Mouse (Mus musculus): ENCODE results near the gene Frs3. TPM values are rescaled to one million over a fixed set of nuclear protein-coding genes. Genes with fewer than 3 reads are reported as not detected.
A peak's percentile ranks its signal among the peaks of the same experiment; 100 is the strongest.

Frs3 gene
- polyA plus RNA-seq, 1 experiment, result 31.4 TPM

DNA sequence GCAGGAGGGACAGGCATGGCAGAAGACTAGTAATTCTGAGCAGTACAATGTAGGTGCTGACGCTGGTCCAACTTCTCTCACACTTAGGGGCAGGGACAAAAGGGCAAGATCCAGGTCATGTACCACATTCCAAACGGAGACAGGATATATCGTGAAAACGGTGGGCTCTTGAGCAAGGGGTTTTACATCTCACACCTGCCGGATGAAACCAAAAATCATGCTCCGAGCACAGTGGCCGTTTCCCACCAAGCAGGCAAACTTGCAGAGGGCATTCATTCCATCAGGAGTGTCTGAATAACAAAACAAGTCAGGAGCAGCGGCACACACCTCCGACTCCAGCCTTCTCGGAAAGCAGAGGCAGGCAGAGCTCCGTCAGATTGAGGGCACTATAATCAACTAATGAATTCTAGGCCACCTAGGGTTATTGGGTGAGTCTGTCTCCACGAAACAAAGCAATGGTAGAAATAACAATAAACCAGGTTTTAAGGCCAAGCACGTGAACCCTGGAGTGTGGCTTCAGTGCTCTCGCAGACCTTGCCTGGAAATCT lies 46.8 kb downstream of the Frs3 start:
- Histone ChIP-seq H3K27ac (ENCODE audit: control insufficient read depth, insufficient read depth, low read depth, low read length) (no peak overlapping the region), H3K4me1 (ENCODE audit: control insufficient read depth, insufficient read depth, low read length) (peaks cover 13% of the 10 kb centered on the region), H3K27me3 (ENCODE audit: control insufficient read depth, insufficient read depth, low read length) (no peaks in the 10 kb centered on the region), H3K4me3 (ENCODE audit: control insufficient read depth, low read depth, low read length) (no peak overlapping the region), H3K36me3 (ENCODE audit: control insufficient read depth, insufficient read depth, low read length) (no peaks in the 10 kb centered on the region)
- TF ChIP-seq CTCF (IDR thresholded peaks at IDR 0.05; ENCODE audit: control insufficient read depth, insufficient read depth, insufficient replicate concordance, low read depth, low read length), result no peak
- TF ChIP-seq POLR2A (IDR thresholded peaks at IDR 0.05; ENCODE audit: control insufficient read depth, low read depth, low read length), result no peak

DNA sequence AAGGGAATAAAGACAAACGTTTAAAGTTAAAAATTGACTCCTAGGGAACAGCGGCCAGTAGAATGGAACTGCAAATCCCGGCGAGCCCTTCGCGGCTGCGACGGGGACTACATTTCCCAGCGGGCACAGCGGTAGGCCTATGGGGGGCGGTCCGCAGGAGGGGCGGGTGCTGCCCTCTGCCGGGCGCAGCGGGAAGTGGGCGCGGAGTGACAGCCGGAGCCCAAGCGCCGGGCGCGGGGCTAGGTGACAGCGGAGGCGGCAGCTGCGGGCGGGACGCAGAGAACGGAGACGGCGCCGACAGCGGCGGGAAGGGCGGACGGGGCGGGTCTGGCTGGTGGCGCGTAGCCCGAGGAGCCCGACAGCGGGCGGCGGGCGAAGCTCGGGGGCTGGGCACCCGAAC lies 48.0 kb downstream of the Frs3 start, which contains the start of gene Tfeb:
TSS of gene Tfeb (plus strand) at position 175 of the 400 bp plus-strand sequence.
- Histone ChIP-seq H3K4me3 (ENCODE audit: control insufficient read depth, low read depth, low read length) (peak within 1 kb of the TSS; percentile 90), H3K36me3 (ENCODE audit: control insufficient read depth, insufficient read depth, low read length) (no peaks in the 10 kb centered on the region), H3K27me3 (ENCODE audit: control insufficient read depth, insufficient read depth, low read length) (no peaks in the 10 kb centered on the region), H3K4me1 (ENCODE audit: control insufficient read depth, insufficient read depth, low read length) (peaks cover 13% of the 10 kb centered on the region), H3K27ac (ENCODE audit: control insufficient read depth, insufficient read depth, low read depth, low read length) (peak within 1 kb of the TSS; percentile 66)
- peak; percentile 65; the same call in 1 of the 2 replicates for TF ChIP-seq POLR2A (IDR thresholded peaks at IDR 0.05; ENCODE audit: control insufficient read depth, low read depth, low read length)
- TF ChIP-seq CTCF (IDR thresholded peaks at IDR 0.05; ENCODE audit: control insufficient read depth, insufficient read depth, insufficient replicate concordance, low read depth, low read length), result peak; percentile 89

GRCm38 (mm10) chr17:47737271-47738065 lies 48.6 kb downstream of the Frs3 start:
- Histone ChIP-seq H3K27ac (ENCODE audit: control insufficient read depth, insufficient read depth, low read depth, low read length) (peak overlapping the region; percentile 66), H3K27me3 (ENCODE audit: control insufficient read depth, insufficient read depth, low read length) (no peaks in the 10 kb centered on the region), H3K36me3 (ENCODE audit: control insufficient read depth, insufficient read depth, low read length) (no peaks in the 10 kb centered on the region), H3K4me3 (ENCODE audit: control insufficient read depth, low read depth, low read length) (peak overlapping the region; percentile 90), H3K4me1 (ENCODE audit: control insufficient read depth, insufficient read depth, low read length) (peaks cover 13% of the 10 kb centered on the region)
- TF ChIP-seq CTCF (IDR thresholded peaks at IDR 0.05; ENCODE audit: control insufficient read depth, insufficient read depth, insufficient replicate concordance, low read depth, low read length) (no peak), POLR2A (IDR thresholded peaks at IDR 0.05; ENCODE audit: control insufficient read depth, low read depth, low read length) (no peak; the same call in 1 of the 2 replicates)

DNA sequence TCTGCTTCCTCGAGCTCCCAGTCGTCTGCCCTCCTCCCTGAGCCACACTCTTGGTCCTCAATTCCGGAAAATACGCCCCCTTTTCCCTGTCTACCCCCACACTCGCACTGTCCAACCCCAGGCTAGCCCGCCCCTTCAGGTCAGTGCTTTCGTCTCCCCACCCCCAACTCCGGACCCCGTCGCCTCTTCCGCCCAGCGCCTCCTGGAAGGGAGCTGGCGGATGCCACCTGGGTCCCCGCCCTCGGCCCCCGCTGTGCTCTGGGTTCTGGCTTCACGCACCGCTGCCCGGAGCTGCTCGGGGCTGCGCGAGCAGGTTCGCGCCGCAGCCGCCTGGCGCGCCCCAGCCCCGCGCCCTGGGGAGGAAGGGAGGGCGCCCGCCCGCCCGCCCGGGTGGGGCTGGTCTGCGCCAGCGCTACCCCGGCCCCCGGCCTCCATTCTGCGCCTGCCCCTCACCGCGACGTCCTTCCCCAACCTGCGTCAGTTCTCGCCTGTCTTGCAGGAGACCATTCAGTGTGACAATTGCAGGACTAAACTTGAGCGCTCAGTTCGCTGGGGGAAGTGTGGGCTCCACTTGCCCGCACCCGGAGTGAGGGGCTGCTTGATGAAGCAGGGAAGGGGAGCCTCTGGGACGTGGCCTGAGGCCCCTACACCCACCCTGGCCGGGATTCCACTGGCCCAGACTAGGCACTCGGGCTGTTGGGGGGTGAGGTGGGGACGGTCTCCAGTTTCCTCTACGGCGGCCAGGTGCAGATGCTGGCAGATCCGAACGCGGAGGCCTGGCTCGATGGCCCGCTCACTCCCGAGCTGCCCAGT lies 49.4 kb downstream of the Frs3 start:
- TF ChIP-seq CTCF (IDR thresholded peaks at IDR 0.05; ENCODE audit: control insufficient read depth, insufficient read depth, insufficient replicate concordance, low read depth, low read length) (no peak), POLR2A (IDR thresholded peaks at IDR 0.05; ENCODE audit: control insufficient read depth, low read depth, low read length) (no peak)
- peak overlapping the region; percentile 57; the same call in 1 of the 2 replicates for H3K27ac ChIP-seq (ENCODE audit: control insufficient read depth, insufficient read depth, low read depth, low read length)
- H3K4me3 ChIP-seq (ENCODE audit: control insufficient read depth, low read depth, low read length), result peak overlapping the region; percentile 90
- H3K27me3 ChIP-seq (ENCODE audit: control insufficient read depth, insufficient read depth, low read length), result no peaks in the 10 kb centered on the region
- H3K4me1 ChIP-seq (ENCODE audit: control insufficient read depth, insufficient read depth, low read length), result peaks cover 14% of the 10 kb centered on the region
- no peaks in the 10 kb centered on the region for H3K36me3 ChIP-seq (ENCODE audit: control insufficient read depth, insufficient read depth, low read length)

GRCm38 (mm10) chr17:47738879-47739798 lies 50.3 kb downstream of the Frs3 start:
- Histone ChIP-seq H3K27ac (ENCODE audit: control insufficient read depth, insufficient read depth, low read depth, low read length) (no peak overlapping the region), H3K36me3 (ENCODE audit: control insufficient read depth, insufficient read depth, low read length) (no peaks in the 10 kb centered on the region), H3K4me3 (ENCODE audit: control insufficient read depth, low read depth, low read length) (peak overlapping the region; percentile 90), H3K4me1 (ENCODE audit: control insufficient read depth, insufficient read depth, low read length) (peaks cover 16% of the 10 kb centered on the region), H3K27me3 (ENCODE audit: control insufficient read depth, insufficient read depth, low read length) (no peaks in the 10 kb centered on the region)
- no peak for TF ChIP-seq CTCF (IDR thresholded peaks at IDR 0.05; ENCODE audit: control insufficient read depth, insufficient read depth, insufficient replicate concordance, low read depth, low read length)
- no peak for TF ChIP-seq POLR2A (IDR thresholded peaks at IDR 0.05; ENCODE audit: control insufficient read depth, low read depth, low read length)

- Histone ChIP-seq H3K27me3 (ENCODE audit: control insufficient read depth, insufficient read depth, low read length) (no peaks in the 10 kb centered on the region), H3K4me1 (ENCODE audit: control insufficient read depth, insufficient read depth, low read length) (peaks cover 16% of the 10 kb centered on the region), H3K4me3 (ENCODE audit: control insufficient read depth, low read depth, low read length) (no peak overlapping the region), H3K36me3 (ENCODE audit: control insufficient read depth, insufficient read depth, low read length) (no peaks in the 10 kb centered on the region), H3K27ac (ENCODE audit: control insufficient read depth, insufficient read depth, low read depth, low read length) (no peak overlapping the region)
- TF ChIP-seq POLR2A (IDR thresholded peaks at IDR 0.05; ENCODE audit: control insufficient read depth, low read depth, low read length) (no peak), CTCF (IDR thresholded peaks at IDR 0.05; ENCODE audit: control insufficient read depth, insufficient read depth, insufficient replicate concordance, low read depth, low read length) (no peak)
Observed at GRCm38 (mm10) chr17:47740186-47740585, 51.4 kb downstream of the Frs3 start.

Measured in testis, adult 2 months (tissue).